Mouse (Mus musculus) heart, postnatal 0 days (tissue): ENCODE measurements around the gene Gm9887.

Experiments used
- CTCF ChIP-seq: IDR thresholded peaks from 2 replicates; pipeline ENCODE4 v1.5.1; 2016; ENCODE audit warnings: antibody characterized with exemption, control low read depth, low read depth
- EP300 ChIP-seq: IDR thresholded peaks from 2 replicates; pipeline ENCODE4 v1.6.1; 2016; ENCODE audit warnings: antibody characterized with exemption, low read depth

DNA sequence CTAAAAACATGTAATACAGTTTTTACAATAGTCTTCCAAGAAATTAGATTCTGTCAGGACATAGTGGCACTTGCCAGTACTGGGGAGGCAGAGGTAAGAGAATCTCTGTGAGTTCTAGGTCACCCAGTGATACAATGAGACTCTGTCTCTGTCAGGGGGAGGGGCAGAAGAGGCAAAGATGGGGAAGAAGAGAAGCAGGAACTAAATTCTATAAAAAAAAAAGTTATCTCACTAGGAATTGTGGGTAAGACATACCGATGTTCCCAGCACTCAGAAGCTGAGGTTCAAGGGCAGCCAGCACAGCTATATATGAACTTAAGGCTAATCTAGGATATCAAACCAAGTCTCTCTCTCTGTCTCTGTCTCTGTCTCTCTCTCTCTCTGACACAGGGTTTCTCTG is 40.1 kb downstream of the Gm9887 start:
- TF ChIP-seq CTCF (no peak), EP300 (no peak)
